Mouse (Mus musculus): ENCODE data around the gene Lrrc75b. TPM values are rescaled to one million over a fixed set of nuclear protein-coding genes. Genes with fewer than 3 reads are reported as not detected.
A peak's percentile ranks its signal among the peaks of the same experiment; 100 is the strongest.
"Not testable (repeated sequence)": the region's sequence is repeated elsewhere in the genome, so short reads cannot be mapped to it uniquely, and the experiment has no call there.

The Lrrc75b gene
- polyA plus RNA-seq, 1 experiment from 2014 or later = 1.7 TPM

DNA sequence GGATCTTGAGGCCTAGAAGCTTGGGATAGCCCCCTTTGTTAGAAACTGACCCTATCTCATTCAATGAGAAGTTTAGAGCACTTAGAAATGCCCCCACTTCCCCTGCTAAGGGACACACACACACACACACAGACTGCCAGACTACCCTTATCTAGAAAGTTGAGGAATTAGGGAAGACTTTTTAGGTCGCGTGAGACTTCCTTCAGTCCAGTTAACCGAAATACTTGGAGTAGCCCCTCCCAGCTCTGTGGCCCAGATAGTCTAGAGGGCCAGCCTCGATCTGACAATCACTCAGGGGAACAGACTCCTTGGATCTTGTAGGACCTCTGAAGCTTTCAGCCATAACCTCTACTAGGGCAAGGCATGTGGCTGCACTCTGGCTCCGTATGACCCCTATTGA lies 7.9 kb upstream of the Lrrc75b start:
- H3K27ac ChIP-seq = no peak overlapping the region
- ATAC-seq (replicated peaks; ENCODE audit: insufficient number of reproducible peaks, insufficient read depth, low FRiP score, low read depth) = no peak
- H3K36me3 ChIP-seq = no peaks in the 10 kb centered on the region
- no peaks in the 10 kb centered on the region for H3K9me3 ChIP-seq (replicated peaks)
- H3K9ac ChIP-seq = no peak overlapping the region
- peaks cover 4% of the 10 kb centered on the region for H3K4me1 ChIP-seq (replicated peaks)
- WGBS = 20% methylated on average over 5 of the region's 5 CpGs
- H3K4me2 ChIP-seq = no peak overlapping the region
- H3K4me3 ChIP-seq = no peak overlapping the region
- peaks cover 11% of the 10 kb centered on the region for H3K27me3 ChIP-seq

DNA sequence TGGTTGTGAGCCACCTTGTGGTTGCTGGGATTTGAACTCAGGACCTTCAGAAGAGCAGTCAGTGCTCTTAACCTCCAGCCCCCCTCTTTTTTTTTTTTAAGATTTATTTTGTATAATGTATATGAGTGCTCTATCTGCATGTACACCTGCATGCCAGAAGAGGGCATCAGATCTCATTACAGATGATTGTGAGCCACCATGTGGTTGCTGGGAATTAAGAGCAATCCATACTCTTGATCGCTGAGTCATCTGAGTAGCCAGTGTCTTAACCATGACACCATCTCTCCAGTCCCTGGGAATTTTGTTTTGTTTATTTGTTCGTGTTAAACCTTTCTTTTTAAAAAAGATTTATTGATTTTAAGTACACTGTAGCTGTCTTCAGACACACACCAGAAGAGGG lies 6.6 kb upstream of the Lrrc75b start:
- not testable (repeated sequence) for H3K9me3 ChIP-seq (replicated peaks); H3K4me3 ChIP-seq; ATAC-seq (replicated peaks; ENCODE audit: insufficient number of reproducible peaks, insufficient read depth, low FRiP score, low read depth); H3K9ac ChIP-seq; H3K4me1 ChIP-seq (replicated peaks); H3K36me3 ChIP-seq; H3K27ac ChIP-seq; H3K4me2 ChIP-seq
- peaks cover 24% of the 10 kb centered on the region for H3K27me3 ChIP-seq
- 83% methylated on average over 2 of the region's 2 CpGs for WGBS

DNA sequence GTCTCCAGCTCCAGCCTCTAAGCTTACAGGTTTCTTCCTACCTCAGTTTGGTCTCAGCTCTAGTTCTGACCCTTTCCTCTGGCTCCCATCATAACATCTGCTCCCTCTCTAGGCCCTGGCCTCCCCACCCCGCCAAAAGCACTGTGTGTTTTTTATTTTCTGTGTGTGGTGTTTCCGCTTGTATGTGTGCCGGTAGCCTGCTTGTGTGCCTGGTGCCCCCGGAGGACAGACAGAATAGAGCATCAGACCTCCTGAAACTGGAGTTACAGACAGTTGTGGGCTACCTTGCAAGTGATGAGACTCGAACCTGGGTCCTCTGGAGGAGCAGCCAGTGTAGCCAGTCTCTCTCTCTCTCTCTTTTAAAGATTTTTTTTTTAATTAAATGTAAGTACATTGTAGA lies 6.2 kb upstream of the Lrrc75b start:
- 69% methylated on average over 5 of the region's 5 CpGs for WGBS
- Histone ChIP-seq H3K36me3 (no peaks in the 10 kb centered on the region), H3K9ac (no peak overlapping the region), H3K27me3 (peaks cover 28% of the 10 kb centered on the region), H3K27ac (no peak overlapping the region), H3K4me2 (no peak overlapping the region), H3K4me3 (no peak overlapping the region), H3K4me1 (replicated peaks) (peaks cover 4% of the 10 kb centered on the region), H3K9me3 (replicated peaks) (no peaks in the 10 kb centered on the region)
- no peak for ATAC-seq (replicated peaks; ENCODE audit: insufficient number of reproducible peaks, insufficient read depth, low FRiP score, low read depth)

DNA sequence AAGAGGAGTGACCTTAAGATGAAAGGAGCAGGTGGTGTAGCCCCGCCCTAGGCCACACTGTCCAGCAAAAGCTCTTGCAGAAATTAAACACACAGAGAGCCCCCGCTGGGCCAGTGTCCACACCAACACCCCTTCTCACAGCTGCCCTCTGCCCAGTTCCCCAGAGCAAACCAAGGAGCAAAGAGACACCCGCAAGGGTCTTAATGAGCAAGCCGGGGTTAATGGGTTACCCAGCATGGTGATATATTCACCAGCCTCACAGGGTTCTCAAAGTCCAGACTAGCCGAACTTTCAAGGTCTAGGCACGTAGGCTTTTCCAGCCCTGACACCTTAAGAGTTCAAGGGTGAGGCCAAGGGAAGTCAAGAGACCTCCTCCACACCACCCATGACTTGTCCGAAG lies 5.8 kb upstream of the Lrrc75b start:
- 79% methylated on average over 7 of the region's 7 CpGs for WGBS
- no peak overlapping the region for H3K4me3 ChIP-seq
- H3K27ac ChIP-seq = no peak overlapping the region
- no peaks in the 10 kb centered on the region for H3K9me3 ChIP-seq (replicated peaks)
- peaks cover 32% of the 10 kb centered on the region for H3K27me3 ChIP-seq
- no peak overlapping the region for H3K4me2 ChIP-seq
- H3K9ac ChIP-seq = no peak overlapping the region
- no peak for ATAC-seq (replicated peaks; ENCODE audit: insufficient number of reproducible peaks, insufficient read depth, low FRiP score, low read depth)
- H3K36me3 ChIP-seq = no peaks in the 10 kb centered on the region
- H3K4me1 ChIP-seq (replicated peaks) = peaks cover 4% of the 10 kb centered on the region

DNA sequence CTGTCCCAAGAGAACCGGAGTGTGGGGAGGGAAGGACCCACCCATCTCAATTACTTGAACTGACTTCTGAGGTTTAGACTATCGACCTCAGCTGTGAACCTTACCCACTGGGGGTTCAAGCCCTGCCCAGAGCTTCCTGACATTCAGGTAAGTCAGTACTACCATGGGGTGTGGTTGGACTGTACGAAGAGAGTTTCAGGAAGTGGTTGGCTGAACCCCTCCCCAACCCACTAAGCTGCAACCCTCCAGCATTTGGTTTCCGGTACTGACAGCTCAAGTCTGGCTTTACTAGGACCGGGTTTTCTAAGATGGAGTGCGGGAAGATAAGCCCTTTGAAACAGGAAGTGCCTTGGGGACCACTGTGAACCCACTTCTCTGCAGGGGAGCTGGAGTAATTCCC lies 5.3 kb upstream of the Lrrc75b start:
- Histone ChIP-seq H3K36me3 (no peaks in the 10 kb centered on the region), H3K9ac (no peak overlapping the region), H3K9me3 (replicated peaks) (no peaks in the 10 kb centered on the region), H3K4me3 (no peak overlapping the region), H3K4me2 (no peak overlapping the region), H3K4me1 (replicated peaks) (peaks cover 8% of the 10 kb centered on the region), H3K27me3 (peaks cover 37% of the 10 kb centered on the region), H3K27ac (no peak overlapping the region)
- ATAC-seq (replicated peaks; ENCODE audit: insufficient number of reproducible peaks, insufficient read depth, low FRiP score, low read depth) = no peak
- 49% methylated on average over 6 of the region's 6 CpGs for WGBS

DNA sequence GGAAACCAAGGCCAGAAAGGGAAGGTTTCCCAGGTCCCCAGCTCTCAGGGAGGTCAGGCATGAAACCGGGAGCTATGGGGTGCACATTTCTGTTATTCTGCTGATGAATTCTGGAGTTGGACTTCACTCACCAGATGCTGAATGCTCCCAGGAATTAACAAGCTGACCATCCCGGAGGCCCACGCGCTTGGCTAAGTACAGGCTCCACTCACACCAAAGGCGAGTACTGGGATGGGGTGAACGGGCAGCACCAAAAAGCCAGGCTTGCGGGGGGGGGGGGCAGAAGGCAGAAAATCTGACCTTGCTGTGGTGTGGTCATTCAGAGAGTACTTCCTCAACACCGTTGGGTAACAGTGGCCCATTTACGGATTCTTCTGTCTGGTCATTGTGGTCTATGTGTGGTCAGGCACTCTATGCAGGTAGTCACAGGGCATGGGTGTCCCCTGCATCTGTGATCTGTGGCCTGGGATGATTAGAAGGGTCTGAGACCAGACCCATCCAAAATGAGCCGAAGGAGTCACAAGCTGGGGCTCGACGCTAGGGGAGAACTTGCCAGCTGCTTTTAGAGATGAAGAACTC lies 4.6 kb upstream of the Lrrc75b start:
- Histone ChIP-seq H3K9ac (no peak overlapping the region), H3K27ac (no peak overlapping the region), H3K4me1 (replicated peaks) (peaks cover 15% of the 10 kb centered on the region), H3K36me3 (no peaks in the 10 kb centered on the region), H3K9me3 (replicated peaks) (no peaks in the 10 kb centered on the region), H3K4me3 (no peak overlapping the region), H3K4me2 (no peak overlapping the region), H3K27me3 (peaks cover 44% of the 10 kb centered on the region)
- ATAC-seq (replicated peaks; ENCODE audit: insufficient number of reproducible peaks, insufficient read depth, low FRiP score, low read depth) = no peak
- WGBS = 76% methylated on average over 12 of the region's 12 CpGs

DNA sequence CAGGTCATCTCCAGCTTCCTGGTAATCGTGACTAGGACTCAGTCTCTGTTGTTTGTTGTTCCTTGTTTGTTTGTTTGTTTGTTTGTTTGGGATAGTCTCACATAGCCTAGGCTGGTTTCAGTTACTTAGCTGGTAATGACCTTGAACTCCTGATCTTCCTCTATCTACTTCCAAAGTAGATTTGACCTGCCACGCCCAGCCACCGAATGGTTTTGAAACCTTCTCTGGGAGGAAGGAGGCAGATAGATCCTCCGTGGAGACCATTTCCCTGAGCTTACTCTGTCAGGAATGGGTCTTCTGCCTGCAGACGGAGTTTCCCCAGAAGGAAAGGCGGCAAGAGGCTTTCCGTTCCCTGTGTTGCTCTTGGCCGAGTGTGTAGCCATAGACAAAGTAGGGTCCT lies 2.5 kb upstream of the Lrrc75b start:
- Histone ChIP-seq H3K9ac (no peak overlapping the region), H3K27me3 (peaks cover 52% of the 10 kb centered on the region), H3K36me3 (no peaks in the 10 kb centered on the region), H3K9me3 (replicated peaks) (no peaks in the 10 kb centered on the region), H3K4me1 (replicated peaks) (peaks cover 24% of the 10 kb centered on the region), H3K27ac (no peak overlapping the region), H3K4me2 (no peak overlapping the region), H3K4me3 (no peak overlapping the region)
- no peak for ATAC-seq (replicated peaks; ENCODE audit: insufficient number of reproducible peaks, insufficient read depth, low FRiP score, low read depth)
- WGBS = 79% methylated on average over 8 of the region's 8 CpGs

DNA sequence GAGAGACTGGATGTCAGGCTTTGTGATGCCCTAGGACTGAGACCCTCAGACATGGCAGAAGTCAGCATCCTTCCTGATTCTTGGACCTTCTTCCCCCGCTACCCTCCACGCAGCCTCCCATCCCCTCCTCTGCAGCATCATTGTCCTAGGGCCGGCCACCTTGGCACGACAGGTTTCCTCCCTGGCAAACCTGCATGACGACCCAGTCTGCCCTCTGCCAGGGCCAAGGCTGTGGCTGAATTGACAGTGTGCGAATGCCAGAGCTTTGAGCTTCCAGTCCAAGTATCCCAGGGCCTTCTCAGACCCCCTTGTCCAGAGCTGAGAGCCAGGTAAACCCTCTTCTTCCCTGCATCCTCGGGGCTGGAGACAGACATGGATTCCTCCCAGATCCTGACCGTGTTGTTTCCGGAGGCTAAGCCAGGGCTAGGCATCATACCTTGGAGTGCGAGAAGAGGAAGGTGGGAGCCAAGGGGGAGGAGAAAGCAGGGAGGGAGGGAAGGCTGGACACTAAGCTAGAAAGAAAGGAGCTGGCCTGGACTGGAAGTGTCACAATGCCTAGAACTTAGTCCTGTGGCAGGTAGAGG lies 1.0 kb upstream of the Lrrc75b start, which contains the start of gene Ggt1:
Gene Ggt1 (plus strand): TSS at position 534 of the 584 bp plus-strand sequence.
- Histone ChIP-seq H3K27me3 (peaks cover 54% of the 10 kb centered on the region), H3K9ac (peak within 1 kb of the TSS; percentile 58; the same call in 1 of the 2 replicates), H3K9me3 (replicated peaks) (no peaks in the 10 kb centered on the region), H3K36me3 (no peaks in the 10 kb centered on the region), H3K4me2 (peak within 1 kb of the TSS; percentile 98), H3K27ac (no peak within 1 kb of the TSS), H3K4me1 (replicated peaks) (peaks cover 34% of the 10 kb centered on the region), H3K4me3 (peak within 1 kb of the TSS; percentile 62)
- ATAC-seq (replicated peaks; ENCODE audit: insufficient number of reproducible peaks, insufficient read depth, low FRiP score, low read depth) = no peak
- 56% methylated on average over 10 of the region's 10 CpGs for WGBS

DNA sequence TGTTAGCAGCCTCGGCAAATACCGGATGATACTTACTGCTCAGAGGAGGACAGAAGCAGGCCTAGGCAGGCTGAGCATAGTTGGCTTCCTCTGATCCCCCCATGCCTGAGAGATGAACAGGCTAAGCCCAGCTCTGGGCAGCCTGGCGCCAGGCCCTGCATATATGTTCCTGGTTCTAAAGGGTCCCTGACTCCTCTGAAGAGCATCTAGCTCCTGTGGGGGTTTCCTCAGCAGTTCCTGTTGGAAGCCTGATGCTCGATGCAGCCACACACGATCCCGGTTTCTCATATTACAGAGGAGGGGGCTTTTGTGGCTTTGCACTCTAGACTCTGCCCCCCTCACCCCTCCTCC lies 394 bp upstream of the Lrrc75b start:
- Histone ChIP-seq H3K27me3 (peaks cover 54% of the 10 kb centered on the region), H3K27ac (no peak overlapping the region), H3K9me3 (replicated peaks) (no peaks in the 10 kb centered on the region), H3K4me3 (peak overlapping the region; percentile 62), H3K9ac (peak overlapping the region; percentile 58), H3K4me1 (replicated peaks) (peaks cover 40% of the 10 kb centered on the region), H3K4me2 (peak overlapping the region; percentile 98), H3K36me3 (no peaks in the 10 kb centered on the region)
- WGBS = 18% methylated on average over 6 of the region's 6 CpGs
- no peak for ATAC-seq (replicated peaks; ENCODE audit: insufficient number of reproducible peaks, insufficient read depth, low FRiP score, low read depth)

DNA sequence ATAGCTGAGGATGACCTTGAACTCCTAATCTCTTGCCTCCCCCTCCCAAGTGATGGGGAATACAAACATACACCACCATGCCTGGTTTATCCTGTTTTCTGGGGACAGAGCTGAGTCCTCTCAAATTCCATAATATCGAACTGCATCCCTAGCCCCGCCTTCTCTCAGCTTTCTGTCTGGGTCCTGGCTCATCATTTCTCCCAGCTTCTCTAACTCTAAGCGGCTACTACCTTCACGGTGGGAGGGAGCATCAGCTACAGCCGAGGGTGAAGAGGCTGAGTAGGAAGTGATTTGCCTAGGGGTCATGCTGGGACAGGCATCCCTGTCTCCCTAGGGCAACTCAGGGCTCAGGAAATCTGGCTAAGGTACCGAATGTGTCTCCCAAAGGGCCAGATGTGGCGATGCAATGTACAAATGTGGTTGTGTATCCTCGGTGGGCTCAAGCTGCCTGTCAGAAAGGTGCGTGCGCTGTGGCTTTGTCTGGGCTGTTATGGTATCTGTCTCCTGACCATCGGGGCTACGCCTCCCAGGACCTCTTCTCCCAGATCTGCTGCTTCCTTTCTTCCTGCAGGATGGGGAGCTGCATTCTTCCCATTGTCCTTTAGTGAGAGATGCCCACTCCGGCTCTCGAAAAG lies 972 bp downstream of the Lrrc75b start:
- Histone ChIP-seq H3K9ac (peak overlapping the region; percentile 58), H3K27me3 (peaks cover 54% of the 10 kb centered on the region)

DNA sequence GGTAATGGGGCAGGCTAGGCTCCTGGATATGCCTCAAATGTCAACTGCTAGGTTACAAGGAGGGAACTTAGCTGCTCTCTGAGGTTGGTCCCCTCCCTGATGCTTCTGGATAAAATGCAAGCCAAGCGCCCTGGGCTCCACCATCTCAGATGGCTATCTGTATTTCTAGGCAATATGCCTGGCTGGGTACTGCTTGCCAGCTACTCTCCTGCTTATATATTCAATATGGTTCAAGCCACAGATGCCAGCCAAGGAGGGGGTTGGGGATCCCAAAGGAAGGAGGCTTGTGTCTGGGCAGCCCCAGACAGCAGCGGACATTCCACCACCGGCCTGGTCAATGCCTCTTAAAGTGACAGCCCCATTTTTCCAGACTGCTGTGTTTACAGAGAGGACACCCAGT lies 1.6 kb downstream of the Lrrc75b start:
- no peaks in the 10 kb centered on the region for H3K36me3 ChIP-seq
- H3K9ac ChIP-seq = no peak overlapping the region
- H3K9me3 ChIP-seq (replicated peaks) = no peaks in the 10 kb centered on the region
- no peak overlapping the region; the same call in 1 of the 2 replicates for H3K4me2 ChIP-seq
- ATAC-seq (replicated peaks; ENCODE audit: insufficient number of reproducible peaks, insufficient read depth, low FRiP score, low read depth) = no peak
- H3K27ac ChIP-seq = no peak overlapping the region
- H3K4me3 ChIP-seq = no peak overlapping the region
- peaks cover 40% of the 10 kb centered on the region for H3K4me1 ChIP-seq (replicated peaks)
- 23% methylated on average over 3 of the region's 3 CpGs for WGBS
- peaks cover 54% of the 10 kb centered on the region for H3K27me3 ChIP-seq

More for the DNA sequence above, 972 bp downstream of the Lrrc75b start:
- WGBS = 8% methylated on average over 14 of the region's 14 CpGs
- H3K4me3 ChIP-seq = peak overlapping the region; percentile 62
- H3K4me2 ChIP-seq = peak overlapping the region; percentile 98
- H3K4me1 ChIP-seq (replicated peaks) = peaks cover 40% of the 10 kb centered on the region
- H3K27ac ChIP-seq = no peak overlapping the region
- no peaks in the 10 kb centered on the region for H3K36me3 ChIP-seq
- no peaks in the 10 kb centered on the region for H3K9me3 ChIP-seq (replicated peaks)
- ATAC-seq (replicated peaks; ENCODE audit: insufficient number of reproducible peaks, insufficient read depth, low FRiP score, low read depth) = no peak

DNA sequence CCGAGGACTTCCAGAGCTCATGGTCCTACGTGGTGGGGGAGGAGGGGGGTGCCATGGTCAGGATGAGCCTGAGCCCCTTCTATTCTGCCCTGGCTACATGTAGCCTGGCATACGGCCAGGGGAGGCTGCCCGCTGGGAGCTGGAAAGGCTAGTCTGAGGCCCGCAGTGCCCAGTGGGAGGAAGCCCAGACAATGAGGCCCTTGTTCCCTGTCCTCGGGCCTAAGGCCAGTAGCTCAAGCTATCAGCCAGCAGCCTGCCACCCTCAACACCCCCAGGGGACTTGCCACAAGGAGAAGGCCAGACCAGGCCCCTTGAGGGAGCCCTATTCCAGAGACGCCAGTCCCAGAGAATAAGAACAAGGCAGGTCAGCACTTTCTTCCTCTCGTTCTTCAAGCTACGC lies 4.1 kb downstream of the Lrrc75b start:
- H3K9ac ChIP-seq = no peak overlapping the region
- peaks cover 33% of the 10 kb centered on the region for H3K27me3 ChIP-seq
- no peaks in the 10 kb centered on the region for H3K36me3 ChIP-seq
- no peak overlapping the region for H3K4me2 ChIP-seq
- 35% methylated on average over 9 of the region's 9 CpGs for WGBS
- H3K27ac ChIP-seq = peak overlapping the region; percentile 54
- H3K4me1 ChIP-seq (replicated peaks) = peaks cover 40% of the 10 kb centered on the region
- H3K9me3 ChIP-seq (replicated peaks) = no peaks in the 10 kb centered on the region
- no peak overlapping the region for H3K4me3 ChIP-seq
- no peak; the same call in 1 of the 2 replicates for ATAC-seq (replicated peaks; ENCODE audit: insufficient number of reproducible peaks, insufficient read depth, low FRiP score, low read depth)
